Mouse (Mus musculus) urinary bladder, postnatal 10 days (tissue): ENCODE data around the gene Stox2.

Experiments
- DNase-seq: peaks from one replicate; pipeline ENCODE4 v3.0.0; 2022; ENCODE audit warnings: low spot score

The Stox2 gene

GRCm38 (mm10) chr8:47354523-47355168 is 91.5 kb downstream of the Stox2 start:
- DNase-seq = no peak

GRCm38 (mm10) chr8:47351914-47352701 is 94.1 kb downstream of the Stox2 start:
- DNase-seq = peak; percentile 41

- DNase-seq = no peak
Observed at GRCm38 (mm10) chr8:47349082-47349481, 97.1 kb downstream of the Stox2 start.

- no peak for DNase-seq
Observed at GRCm38 (mm10) chr8:47347809-47348208, 98.4 kb downstream of the Stox2 start.

- no peak for DNase-seq
Observed at GRCm38 (mm10) chr8:47345772-47346103, 100.4 kb downstream of the Stox2 start.

- no peak for DNase-seq
Observed at GRCm38 (mm10) chr8:47345085-47345771, 100.9 kb downstream of the Stox2 start.

GRCm38 (mm10) chr8:47341474-47341873 is 104.7 kb downstream of the Stox2 start:
- no peak for DNase-seq

- no peak for DNase-seq
Observed at GRCm38 (mm10) chr8:47338691-47339323, 107.4 kb downstream of the Stox2 start.

GRCm38 (mm10) chr8:47336433-47336832 is 109.7 kb downstream of the Stox2 start:
- no peak for DNase-seq

GRCm38 (mm10) chr8:47335940-47336339 is 110.2 kb downstream of the Stox2 start:
- DNase-seq = no peak

GRCm38 (mm10) chr8:47334223-47334757 is 111.9 kb downstream of the Stox2 start:
- DNase-seq = no peak

GRCm38 (mm10) chr8:47332941-47333340 is 113.2 kb downstream of the Stox2 start:
- no peak for DNase-seq

- DNase-seq = no peak
Observed at GRCm38 (mm10) chr8:47330982-47331381, 115.2 kb downstream of the Stox2 start.

- no peak for DNase-seq
Observed at GRCm38 (mm10) chr8:47326348-47326747, 119.8 kb downstream of the Stox2 start.

- DNase-seq = no peak
Observed at GRCm38 (mm10) chr8:47324117-47324820, 121.9 kb downstream of the Stox2 start.

- no peak for DNase-seq
Observed at GRCm38 (mm10) chr8:47321282-47321681, 124.9 kb downstream of the Stox2 start.

- DNase-seq = no peak
Observed at GRCm38 (mm10) chr8:47320707-47321106, 125.5 kb downstream of the Stox2 start.

- DNase-seq = no peak
Observed at GRCm38 (mm10) chr8:47318468-47318867, 127.7 kb downstream of the Stox2 start.

GRCm38 (mm10) chr8:47308176-47308575 is 138.0 kb downstream of the Stox2 start:
- DNase-seq = no peak

GRCm38 (mm10) chr8:47306372-47306771 is 139.8 kb downstream of the Stox2 start:
- no peak for DNase-seq

- DNase-seq = no peak
Observed at GRCm38 (mm10) chr8:47305880-47306279, 140.3 kb downstream of the Stox2 start.

GRCm38 (mm10) chr8:47298460-47298859 is 147.7 kb downstream of the Stox2 start:
- DNase-seq = no peak
